Mouse (Mus musculus) heart, embryonic 15.5 days (tissue): ENCODE data around the gene Insl6. TPM values are rescaled to one million over a fixed set of nuclear protein-coding genes. Genes with fewer than 3 reads are reported as not detected.

Source experiments
- ATAC-seq: fragments of 200-750 bp; cut with Nextera tagmentation; replicated peaks from 2 replicates; pipeline ENCODE4 v1.8.0; 2017; ENCODE audit warnings: low read depth, moderate TSS enrichment; ENCODE audit not compliant: insufficient number of reproducible peaks, insufficient read depth, low FRiP score
- H3K27ac ChIP-seq: fragments of 300-500 bp; sonication (generic); 2 replicates; pipeline ENCODE4 v1.5.1; 2015; ENCODE audit warnings: mild to moderate bottlenecking, inconsistent platforms
- H3K27me3 ChIP-seq: fragments of 300-500 bp; sonication (generic); 2 replicates; pipeline ENCODE4 v1.6.1; 2015; ENCODE audit warnings: inconsistent platforms
- H3K36me3 ChIP-seq: fragments of 300-500 bp; sonication (generic); 2 replicates; pipeline ENCODE4 v1.6.1; 2015; ENCODE audit warnings: mild to moderate bottlenecking, inconsistent platforms
- H3K4me1 ChIP-seq: fragments of 300-500 bp; sonication (generic); replicated peaks from 2 replicates; pipeline ENCODE4 v1.6.1; 2015; ENCODE audit warnings: inconsistent platforms
- H3K4me2 ChIP-seq: fragments of 300-500 bp; sonication (generic); 2 replicates; pipeline ENCODE4 v1.6.1; 2015; ENCODE audit warnings: inconsistent platforms, mild to moderate bottlenecking, moderate library complexity
- H3K4me3 ChIP-seq: fragments of 300-500 bp; sonication (generic); 2 replicates; pipeline ENCODE4 v1.5.1; 2015; ENCODE audit warnings: mild to moderate bottlenecking, inconsistent platforms
- H3K9ac ChIP-seq: fragments of 300-500 bp; sonication (generic); 2 replicates; pipeline ENCODE4 v1.6.1; 2015; ENCODE audit warnings: mild to moderate bottlenecking, inconsistent platforms
- H3K9me3 ChIP-seq: fragments of 300-500 bp; sonication (generic); replicated peaks from 2 replicates; pipeline ENCODE4 v1.6.1; 2016; ENCODE audit warnings: inconsistent platforms
- WGBS: fragments of 180-500 bp; shearing (Covaris S2); methylation state at CpG from one replicate; pipeline ENCODE4 v1.1.7; 2015; ENCODE audit warnings: mixed read lengths; 5-methylcytosine and 5-hydroxymethylcytosine counted together
- polyA plus RNA-seq: library from polyadenylated mRNA; unstranded; fragments of >200 nt; fragmentation: Nextera tagmentation; extraction: Ambion mirVana; gene quantifications from 2 replicates; pipeline ENCODE4 v1.2.1, GENCODE M21; 2015

Gene Insl6
- polyA plus RNA-seq, 1 experiment from 2014 or later: 4.0 TPM

DNA sequence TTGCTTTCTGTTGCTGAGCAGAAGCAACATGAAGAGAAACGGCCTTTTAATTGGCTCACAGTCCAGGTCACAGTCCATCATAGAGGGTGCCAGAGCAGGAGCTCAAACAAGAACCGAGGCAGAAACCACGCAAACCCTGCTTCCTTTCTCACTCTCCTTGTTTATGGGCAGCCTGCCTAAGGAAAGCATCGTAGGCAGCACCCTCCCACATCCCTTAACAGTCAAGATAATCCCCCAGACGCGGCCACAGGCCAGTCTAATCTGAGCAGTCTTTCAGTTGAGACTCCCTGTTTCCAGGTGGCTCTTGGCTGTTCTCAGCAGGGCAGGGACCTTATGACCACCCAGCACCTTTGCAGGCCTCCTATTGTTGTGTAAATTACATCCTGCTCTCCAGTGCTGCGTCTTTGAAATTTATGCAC is 39.7 kb downstream of the Insl6 start:
- 41% methylated on average over 7 of the region's 7 CpGs for WGBS
- no peak overlapping the region for H3K4me2 ChIP-seq

DNA sequence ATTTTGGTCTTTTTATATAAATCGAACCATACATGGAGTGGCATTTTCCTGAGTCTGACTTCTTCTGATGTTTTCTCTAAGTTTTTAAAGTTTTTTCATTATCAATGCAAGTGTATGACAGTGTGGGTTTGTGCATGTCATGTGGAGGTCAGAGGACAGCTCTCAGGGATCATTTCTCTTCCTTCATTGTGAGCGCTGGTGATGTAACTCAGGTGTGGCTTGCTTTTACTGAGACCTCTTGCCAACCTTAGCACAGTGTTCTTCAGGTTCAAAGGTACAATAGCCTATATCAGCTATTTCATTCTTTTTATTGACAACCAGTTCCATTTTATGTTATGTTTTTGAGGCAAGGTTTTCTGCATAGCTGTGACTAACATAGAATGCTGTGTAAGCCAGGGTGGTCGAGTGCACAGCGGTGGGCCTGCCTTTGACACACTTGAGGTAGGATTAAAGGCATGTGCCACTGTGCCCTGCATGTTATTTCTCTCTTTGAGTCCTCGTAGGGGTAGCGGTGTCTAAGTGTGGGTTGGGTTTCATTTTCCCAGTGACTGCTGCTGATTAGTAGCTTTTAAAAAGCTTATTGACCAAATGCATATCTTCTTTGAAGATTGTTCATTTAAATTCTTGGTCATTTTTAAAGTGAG is 46.1 kb downstream of the Insl6 start:
- Histone ChIP-seq H3K9me3 (no peaks in the 10 kb centered on the region), H3K4me1 (no peaks in the 10 kb centered on the region), H3K4me2 (no peak overlapping the region), H3K4me3 (no peak overlapping the region), H3K36me3 (peaks cover 26% of the 10 kb centered on the region; the same call in 1 of the 2 replicates), H3K27ac (no peak overlapping the region), H3K9ac (no peak overlapping the region), H3K27me3 (no peaks in the 10 kb centered on the region)
- no peak for ATAC-seq
- WGBS: 82% methylated on average over 6 of the region's 6 CpGs

More for the DNA sequence above, 39.7 kb downstream of the Insl6 start:
- Histone ChIP-seq H3K9ac (no peak overlapping the region), H3K27me3 (no peaks in the 10 kb centered on the region), H3K4me1 (0 out of 2 replicates have a peak, but pooled peaks cover 3% of the 10 kb centered on the region), H3K9me3 (no peaks in the 10 kb centered on the region), H3K4me3 (no peak overlapping the region), H3K36me3 (peaks cover 18% of the 10 kb centered on the region), H3K27ac (no peak overlapping the region)
- no peak for ATAC-seq

DNA sequence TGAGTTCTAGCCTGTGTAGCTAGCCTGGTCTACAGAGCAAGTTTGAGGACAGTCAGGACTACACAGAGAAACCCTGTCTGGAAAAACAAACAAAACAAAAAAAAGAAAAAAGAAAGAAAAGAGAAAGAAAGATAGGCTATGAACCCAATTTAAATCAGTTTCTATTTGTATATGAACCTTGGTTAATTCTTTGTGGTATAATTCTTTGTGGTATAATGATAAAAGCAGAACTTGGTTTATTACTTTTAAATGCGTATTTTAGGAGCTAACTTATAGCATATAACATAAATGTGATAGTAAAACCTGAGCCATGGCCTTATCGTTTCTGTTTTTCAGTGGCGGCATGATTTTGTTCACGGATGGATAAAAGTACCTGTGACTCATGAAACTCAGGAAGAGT is 48.7 kb downstream of the Insl6 start:
- H3K36me3 ChIP-seq: peaks cover 23% of the 10 kb centered on the region; the same call in 1 of the 2 replicates
- peaks cover under 1% of the 10 kb centered on the region for H3K4me1 ChIP-seq
- H3K9me3 ChIP-seq: no peaks in the 10 kb centered on the region
- H3K4me3 ChIP-seq: no peak overlapping the region
- H3K9ac ChIP-seq: no peak overlapping the region
- 95% methylated on average over 4 of the region's 4 CpGs for WGBS
- no peak for ATAC-seq
- H3K4me2 ChIP-seq: no peak overlapping the region
- H3K27ac ChIP-seq: no peak overlapping the region
- H3K27me3 ChIP-seq: no peaks in the 10 kb centered on the region

DNA sequence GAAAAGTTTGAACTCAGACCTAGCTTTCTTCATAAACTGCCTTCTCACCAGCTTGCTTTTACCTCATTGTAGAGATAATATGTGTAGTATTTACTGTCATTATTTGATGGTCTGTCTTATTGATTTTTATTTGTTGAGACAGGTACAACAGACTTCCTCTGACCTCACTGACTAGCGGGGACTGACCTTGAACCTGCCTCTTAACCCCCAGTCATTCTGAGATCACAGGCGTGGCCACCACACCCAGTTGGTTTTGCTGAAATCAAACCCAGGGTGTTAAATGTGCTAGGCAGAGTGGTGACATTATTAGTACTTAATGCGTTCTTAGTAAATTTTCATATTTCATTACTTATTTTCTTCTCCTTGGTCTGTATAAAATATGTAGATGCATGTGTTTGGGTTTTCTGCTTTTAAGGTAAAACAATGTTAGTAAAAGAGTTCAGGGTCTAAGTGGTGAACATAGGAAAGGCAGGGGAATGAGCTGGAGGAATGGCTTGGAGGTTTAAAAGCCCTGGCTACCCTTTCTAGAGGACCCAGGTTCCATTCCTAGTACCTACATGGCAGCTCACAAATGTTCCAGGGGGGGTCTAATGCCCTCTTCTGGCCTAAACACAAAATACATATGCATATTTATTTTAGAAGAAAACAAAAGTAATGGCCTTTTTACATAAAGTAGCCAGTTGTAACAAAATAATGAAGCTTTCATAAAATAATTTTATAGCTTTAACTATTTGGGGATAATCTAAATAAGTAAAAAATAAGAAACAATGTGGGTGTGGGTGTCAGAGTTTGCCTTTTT is 52.9 kb downstream of the Insl6 start:
- H3K4me2 ChIP-seq: no peak overlapping the region
- peaks cover 11% of the 10 kb centered on the region for H3K4me1 ChIP-seq
- H3K4me3 ChIP-seq: no peak overlapping the region
- H3K9me3 ChIP-seq: no peaks in the 10 kb centered on the region
- peaks cover 7% of the 10 kb centered on the region; the same call in 1 of the 2 replicates for H3K36me3 ChIP-seq
- no peak overlapping the region for H3K9ac ChIP-seq
- no peak overlapping the region for H3K27ac ChIP-seq
- ATAC-seq: no peak
- 90% methylated on average over 3 of the region's 3 CpGs for WGBS
- no peaks in the 10 kb centered on the region for H3K27me3 ChIP-seq

Other genes with a start within 250 kb of the Insl6 start
- 14.2 and 25.7 TPM in 2 replicates for gene Rcl1, start 224.0 kb downstream of the Insl6 start, polyA plus RNA-seq
- gene Jak2, start 73.5 kb downstream of the Insl6 start, polyA plus RNA-seq: 5.7 and 7.6 TPM in 2 replicates
- gene Rln1, start 9.3 kb upstream of the Insl6 start, polyA plus RNA-seq: 0.18 TPM in 1 of 2 replicates, not detected in the other
- 49.2 and 68.9 TPM in 2 replicates for gene Plgrkt, start 42.0 kb upstream of the Insl6 start, polyA plus RNA-seq
- gene Cd274, start 42.1 kb upstream of the Insl6 start, polyA plus RNA-seq: 0.48 and 3.0 TPM in 2 replicates
- gene Pdcd1lg2, start 85.6 kb upstream of the Insl6 start, polyA plus RNA-seq: 0.22 TPM in 1 of 2 replicates, not detected in the other
- 6.5 and 7.5 TPM in 2 replicates for gene Ric1, start 196.9 kb upstream of the Insl6 start, polyA plus RNA-seq